Mouse (Mus musculus) adrenal gland, adult (tissue): ENCODE data around the gene Olfr411.
A peak's percentile ranks its signal among the peaks of the same experiment; 100 is the strongest.

Experiments
- DNase-seq, 2 experiments: peaks; one replicate each; pipeline ENCODE4 v3.0.0; 2022 to 2023; ENCODE audit warnings: low spot score in 1 of 2; ENCODE audit not compliant: inconsistent age in 2 of 2

The Olfr411 gene

DNA sequence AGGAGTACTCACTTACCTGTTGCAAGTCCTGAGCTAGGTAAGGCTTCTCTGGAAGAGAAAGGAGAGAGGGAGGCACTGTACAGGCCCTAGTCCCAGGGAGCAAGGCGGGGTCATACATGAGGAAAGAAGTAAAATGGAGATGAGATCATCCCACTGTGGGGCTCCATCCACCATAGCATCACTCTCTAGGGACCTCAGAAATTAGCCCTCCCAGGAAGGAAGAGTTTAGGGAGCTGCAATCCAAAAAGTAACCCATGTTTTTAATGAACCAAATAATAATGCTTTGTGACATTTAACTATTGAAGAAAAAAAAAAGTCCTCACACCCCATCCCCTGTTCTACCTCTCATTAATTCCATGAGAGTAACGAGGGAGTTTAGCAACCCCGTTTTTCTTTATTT is at the start of gene Olfr411:
TSS of gene Olfr411 (minus strand) at position 101 of the 400 bp plus-strand sequence.
- DNase-seq = no peak

DNA sequence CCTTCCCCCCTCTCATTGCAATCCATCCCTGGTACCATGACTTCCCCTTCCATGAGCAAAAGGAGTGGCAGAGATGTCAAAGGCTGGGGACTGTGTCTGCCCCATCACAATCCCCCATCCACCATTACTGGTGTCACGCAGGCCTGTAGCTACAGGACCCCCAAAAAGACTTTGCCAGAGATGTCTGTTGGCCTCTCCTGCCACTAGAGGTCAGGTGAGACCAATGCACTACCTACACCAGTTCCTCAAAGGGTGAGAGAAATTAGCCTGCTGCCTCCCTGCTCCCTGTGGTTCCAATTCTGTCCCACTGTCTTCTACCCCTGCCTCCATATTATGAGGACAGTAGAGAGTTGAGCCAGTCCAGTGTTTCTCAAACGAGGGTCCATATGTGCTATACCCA is 49.7 kb upstream of the Olfr411 start:
- peak in 1 of 2 experiments; percentile 52 for DNase-seq

DNA sequence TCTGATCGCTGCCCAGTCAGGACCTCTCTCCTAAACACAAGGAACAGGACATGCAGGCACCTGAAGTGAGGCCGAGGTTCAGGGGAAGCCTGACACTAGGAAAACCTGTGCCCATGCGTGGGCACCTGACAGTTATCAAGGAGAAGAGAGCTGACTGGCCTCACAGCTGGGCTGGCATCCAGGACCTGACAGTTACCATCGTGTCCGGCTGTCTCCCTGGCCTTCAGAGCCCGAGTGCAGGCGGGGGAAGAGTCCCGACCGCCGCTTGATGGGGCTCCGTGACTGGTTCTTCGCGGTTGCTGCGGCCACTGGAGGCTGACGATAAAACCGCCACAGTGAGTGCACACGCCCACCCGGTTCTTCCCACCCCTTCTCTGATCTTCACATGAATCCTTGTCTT is 43.1 kb upstream of the Olfr411 start:
- DNase-seq = peak; percentile 53 to 80

DNA sequence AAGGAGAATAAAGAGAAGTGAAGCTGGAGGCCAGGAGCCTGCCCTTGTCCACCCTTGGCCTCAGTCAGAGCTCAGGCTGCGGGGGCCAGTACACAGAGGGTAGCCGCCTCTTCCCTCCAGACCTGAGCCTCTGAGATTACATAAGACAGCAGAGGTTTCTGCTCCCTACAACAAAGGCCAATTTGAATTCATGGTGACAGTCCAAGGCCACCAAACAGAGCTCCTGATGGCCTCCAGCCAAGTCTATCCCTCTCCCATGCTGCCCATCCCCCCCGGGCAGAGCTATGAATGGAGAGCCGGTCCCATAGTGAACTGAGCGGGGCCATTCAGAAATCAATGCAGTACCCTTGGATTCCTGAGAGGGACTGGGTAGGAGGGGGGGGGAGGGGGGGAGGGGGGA is 41.0 kb upstream of the Olfr411 start:
- DNase-seq = peak; percentile 69 to 84

DNA sequence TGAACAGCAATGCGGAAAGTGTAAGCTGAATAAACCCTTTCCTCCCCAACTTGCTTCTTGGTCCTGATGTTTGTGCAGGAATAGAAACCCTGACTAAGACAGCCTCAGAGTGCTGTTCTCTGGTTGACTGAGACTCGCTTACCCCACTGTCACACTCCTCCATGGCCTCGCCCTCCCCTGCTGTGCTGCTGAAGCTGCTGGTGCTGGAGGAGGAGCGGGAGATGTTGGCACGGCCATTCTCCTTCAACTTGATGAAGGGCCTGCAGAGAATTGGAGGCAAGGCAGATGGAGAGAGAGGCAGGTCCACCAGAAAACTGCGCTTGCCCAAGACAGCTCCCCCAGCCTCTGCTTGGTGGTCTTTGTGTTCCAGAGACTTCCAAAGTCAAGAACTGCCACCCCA is 40.5 kb upstream of the Olfr411 start:
- no peak for DNase-seq

DNA sequence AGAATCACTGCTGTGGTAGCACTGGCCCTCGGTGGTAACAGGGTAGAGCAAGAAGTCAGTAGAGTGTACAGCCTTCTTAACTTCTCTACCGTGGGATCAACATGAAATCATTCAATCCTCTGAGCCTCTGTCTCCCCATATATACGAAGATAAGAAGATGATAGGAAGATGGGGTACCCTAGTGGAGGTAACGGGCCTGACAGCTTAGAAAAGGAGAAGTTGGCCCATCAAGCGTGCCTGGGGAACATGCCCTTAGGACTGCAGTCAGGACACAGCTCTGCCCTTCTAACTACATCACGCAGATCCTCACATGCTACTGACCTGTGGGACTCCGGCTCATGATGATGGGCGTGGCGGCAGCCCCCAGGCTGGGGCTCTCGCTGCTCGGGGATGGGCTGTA is 39.4 kb upstream of the Olfr411 start:
- DNase-seq = no peak

DNA sequence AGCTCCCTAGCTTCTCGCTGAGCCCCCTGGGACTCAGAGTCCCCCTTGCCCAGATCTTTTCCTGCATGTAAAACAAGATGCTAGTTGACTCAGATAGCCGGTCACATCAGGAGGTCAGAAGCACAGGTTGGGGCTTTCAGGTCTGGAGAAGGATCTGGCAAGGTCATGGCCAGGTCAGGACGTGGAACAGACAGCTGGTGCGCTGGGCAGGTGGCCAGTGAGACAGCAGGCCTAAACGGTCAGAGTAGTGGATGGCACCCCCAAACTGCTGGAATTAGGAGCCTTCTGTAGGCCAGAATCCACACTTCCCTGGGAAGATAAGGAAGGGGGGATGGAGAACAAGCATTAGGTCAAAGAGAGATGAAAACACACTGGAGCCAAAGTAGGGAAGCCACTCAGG is 34.8 kb upstream of the Olfr411 start:
- no peak for DNase-seq

DNA sequence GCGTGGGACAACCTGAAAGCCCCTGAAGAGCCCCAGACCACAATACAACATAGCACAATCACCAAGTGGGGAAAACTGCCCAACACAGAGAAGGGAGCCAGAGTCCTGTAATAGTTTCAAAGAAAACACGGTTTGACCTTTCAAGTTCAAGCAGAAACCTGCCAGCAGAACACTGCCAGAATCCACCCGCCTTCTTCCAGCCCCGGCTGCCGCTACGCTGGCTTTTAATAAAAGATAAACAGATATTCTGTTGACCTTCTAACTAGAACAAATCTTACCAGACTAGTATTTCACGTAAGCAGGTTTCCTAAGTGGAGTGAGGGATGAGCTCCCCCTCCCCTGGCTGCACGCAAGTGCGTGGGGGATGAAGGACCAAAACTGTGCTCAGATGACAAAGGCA is 33.2 kb upstream of the Olfr411 start:
- peak; percentile 42 to 74 for DNase-seq

DNA sequence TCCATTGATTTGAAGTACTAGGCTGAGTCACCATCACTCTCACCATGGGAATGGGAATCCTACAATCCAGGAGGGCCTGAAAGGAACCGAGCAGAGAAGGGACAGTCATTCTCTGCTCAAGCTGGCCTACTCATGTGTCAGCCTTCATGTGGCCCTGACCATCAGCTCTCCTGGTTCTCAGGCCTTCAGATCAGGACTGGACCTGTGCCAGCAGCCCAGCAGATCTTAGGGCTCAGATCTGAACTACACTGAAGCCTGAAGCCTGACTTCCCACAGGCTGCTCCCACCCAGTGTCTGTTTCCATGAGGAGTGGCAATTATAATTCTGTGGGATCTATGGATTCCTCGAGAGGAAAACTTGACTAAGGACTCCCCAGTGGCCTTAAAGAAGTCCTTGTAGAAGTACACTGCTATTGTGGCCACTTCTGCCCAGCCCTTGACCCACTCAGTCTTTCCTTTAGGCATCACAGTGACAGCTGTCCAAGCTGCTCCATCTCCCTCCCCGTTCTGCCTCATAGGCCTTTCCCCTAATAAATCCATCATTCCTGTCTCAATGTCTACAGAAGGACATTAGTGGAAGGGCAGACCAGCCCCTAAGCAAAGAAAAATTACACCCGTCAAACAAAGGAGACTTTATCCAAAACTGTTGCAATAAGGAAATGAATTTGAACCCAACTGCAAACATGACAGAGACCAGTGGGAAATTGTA is 26.9 kb upstream of the Olfr411 start:
- DNase-seq = peak; percentile 29 to 68

DNA sequence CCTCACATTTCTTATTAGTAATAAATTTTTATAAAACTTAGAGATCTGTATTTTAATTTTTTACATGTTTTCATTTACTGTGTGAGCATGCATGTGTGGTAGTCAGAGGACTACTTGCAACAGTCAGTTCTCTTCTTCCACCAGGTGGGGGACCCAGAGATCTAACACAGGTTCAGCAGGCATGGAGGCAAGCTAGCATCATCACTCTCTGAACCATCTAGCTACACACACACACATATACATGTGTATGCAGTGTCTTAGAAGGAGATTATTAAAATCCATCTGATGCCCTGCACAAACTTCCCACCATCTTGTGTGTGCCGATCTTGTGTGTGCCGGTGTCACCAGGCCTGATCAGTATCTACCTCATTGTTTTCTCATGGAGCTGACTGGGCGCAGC is 24.4 kb upstream of the Olfr411 start:
- peak; percentile 32 to 81 for DNase-seq

DNA sequence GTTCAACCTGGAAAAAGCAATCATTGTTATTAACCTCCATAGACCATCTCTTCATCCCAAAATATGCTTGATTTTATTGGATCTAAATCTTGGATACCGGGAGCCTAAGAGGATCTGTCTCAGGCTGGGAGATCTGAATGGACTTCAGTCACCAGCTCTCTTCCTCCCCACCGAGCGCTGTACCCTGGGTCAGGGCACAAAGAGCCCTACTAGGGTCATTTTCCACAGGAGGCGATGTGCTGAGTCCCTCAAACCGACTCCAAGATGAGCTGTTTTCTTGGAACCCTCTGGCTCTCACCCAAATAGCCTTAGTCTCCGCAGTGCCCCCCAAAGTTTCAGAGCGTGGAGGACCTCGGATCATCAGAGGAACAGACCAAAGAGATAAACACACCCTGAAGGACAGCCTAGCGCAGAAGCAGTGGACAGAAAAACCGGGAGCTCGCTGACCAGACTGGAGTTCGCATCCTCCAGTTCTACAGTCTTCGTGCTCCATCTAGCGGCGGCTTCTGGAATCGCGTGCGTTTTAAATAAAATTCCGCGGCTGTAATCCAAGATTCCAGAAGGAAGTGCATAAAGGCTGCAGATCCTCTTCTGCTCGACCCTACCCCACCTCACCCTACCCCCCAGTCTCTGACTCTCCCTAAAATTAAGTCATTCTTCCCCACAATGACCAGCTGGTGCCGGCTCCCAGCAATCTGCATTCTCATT is 19.1 kb upstream of the Olfr411 start:
- DNase-seq = peak; percentile 60 to 90

DNA sequence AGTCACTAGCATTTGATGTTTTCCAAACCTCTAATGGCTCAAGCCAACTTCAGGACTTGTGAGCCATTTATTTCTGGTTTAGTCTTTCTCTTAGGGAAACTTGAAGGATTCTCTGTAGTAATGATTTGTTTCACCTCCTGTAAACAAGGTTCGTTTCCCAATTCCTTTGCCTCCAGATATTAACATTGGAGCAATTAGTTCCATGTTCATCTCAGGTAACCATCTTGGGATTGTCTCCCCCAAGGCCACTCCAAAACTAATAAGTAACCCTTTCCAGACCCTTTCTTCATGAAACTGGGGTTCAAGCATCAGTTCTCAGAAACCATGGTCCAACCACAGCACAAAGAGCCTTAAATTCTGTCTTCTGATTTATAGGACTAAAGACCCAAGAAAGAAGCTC is 9.3 kb upstream of the Olfr411 start, which contains the start of gene Olfr412:
TSS of gene Olfr412 (plus strand) at position 301 of the 400 bp plus-strand sequence.
- no peak for DNase-seq

DNA sequence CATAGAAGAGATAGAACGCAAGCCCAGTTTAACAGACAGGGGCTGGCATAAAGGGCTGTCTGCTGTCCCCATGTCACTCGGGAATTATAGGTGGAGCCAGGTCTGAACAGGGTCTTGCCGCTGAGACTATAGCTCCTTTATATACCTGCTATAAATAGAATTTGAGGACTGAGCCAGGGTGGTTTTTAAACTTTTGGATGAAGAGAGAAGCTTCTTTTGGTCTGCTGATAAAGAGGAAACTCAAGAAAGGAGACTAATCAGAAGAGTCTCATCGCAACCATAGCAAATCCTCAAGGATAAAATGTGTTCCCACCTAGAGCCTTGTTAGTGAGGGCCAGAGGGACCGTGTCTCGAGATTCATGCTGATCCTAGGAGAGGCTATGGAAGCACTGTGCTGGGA is 14.5 kb downstream of the Olfr411 start, which contains the start of gene Olfr410:
TSS of gene Olfr410 (minus strand) at position 101 of the 400 bp plus-strand sequence.
- DNase-seq = no peak

DNA sequence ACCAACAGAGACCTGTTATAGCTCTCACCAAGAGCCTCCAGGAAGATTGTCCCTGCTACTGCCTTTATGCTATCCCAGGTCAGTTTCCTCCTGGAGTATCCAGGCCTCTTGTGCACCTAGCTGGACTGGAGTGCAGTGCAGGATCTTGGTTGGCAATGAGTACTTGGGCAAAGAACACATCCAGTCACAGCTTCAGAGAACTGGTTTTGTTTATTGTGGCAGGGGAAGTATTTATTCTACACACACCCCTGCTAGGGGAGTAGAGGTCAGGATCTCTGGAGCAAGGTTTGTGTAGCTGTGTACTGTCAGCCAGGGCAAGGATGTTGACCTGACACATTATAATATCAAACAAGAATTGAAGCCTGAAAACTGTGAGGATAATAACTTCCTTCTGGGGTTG is 23.7 kb downstream of the Olfr411 start:
- DNase-seq = no peak

DNA sequence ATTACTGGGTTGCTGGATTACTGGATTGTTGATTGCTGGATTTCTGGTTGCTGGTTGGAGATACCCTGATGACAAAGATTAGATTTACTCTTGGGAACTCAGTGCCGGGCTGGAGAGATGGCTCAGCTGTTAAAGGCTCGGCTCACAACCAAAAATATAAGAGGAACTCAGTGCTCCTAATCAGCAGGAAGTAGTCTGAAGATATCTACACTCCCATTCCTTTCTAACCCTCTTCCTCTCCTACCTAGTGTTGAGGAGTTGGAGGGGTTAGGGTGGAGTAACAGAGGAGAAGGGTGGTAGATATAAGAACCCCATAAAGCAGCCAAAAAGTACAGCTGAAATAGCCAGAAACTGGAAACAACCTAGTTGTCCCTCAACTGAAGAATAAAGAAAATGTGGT is 26.4 kb downstream of the Olfr411 start:
- no peak for DNase-seq
